Mouse (Mus musculus) kidney, adult 11 months (tissue): ENCODE measurements around the gene Prdm16.

ENCODE experiments used
- DNase-seq: peaks from one replicate; pipeline ENCODE4 v3.0.0; 2022

Prdm16 gene

GRCm38 (mm10) chr4:154371542-154372247 is 265.0 kb downstream of the Prdm16 start:
- DNase-seq: no peak

DNA sequence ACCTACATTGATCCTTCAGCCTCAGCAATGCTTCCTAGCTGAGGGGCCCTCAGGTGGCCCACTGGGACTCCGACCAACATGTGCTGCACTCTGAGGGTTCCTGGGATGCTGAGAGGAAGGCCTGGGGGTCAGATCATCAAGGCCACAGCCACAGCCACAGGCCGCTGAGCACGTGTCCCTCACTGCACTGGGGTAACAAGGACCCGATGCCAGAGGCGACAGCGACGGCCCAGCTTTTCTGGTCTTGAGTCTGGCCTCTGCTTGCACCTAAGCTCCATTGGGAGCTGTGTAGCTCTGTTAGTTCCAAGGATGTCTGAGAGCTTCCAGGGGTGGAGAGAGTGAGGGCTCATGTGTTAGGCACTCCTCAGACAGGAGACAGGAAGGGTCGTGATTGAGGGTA is 265.8 kb downstream of the Prdm16 start:
- DNase-seq: no peak

GRCm38 (mm10) chr4:154369089-154369488 is 267.6 kb downstream of the Prdm16 start:
- DNase-seq: no peak

DNA sequence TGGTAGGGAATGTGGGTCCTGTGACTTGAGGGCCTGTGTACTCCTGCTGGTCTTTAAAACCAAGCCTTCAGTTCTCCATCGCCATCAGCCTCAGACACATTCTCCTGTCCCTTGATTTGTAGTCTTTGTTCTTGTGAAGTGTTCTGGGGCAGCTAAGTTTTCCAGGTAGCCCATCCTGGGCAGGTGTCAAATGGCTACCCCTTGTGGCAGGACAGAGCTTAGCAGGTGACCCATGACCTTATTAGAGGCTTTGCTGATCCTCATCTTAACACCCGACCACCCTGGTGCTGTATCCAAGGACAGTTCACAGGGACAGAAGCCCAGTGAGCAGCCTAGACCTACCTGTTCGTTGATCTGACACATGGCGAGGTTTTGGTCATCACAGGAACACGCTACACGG is 269.8 kb downstream of the Prdm16 start:
- DNase-seq: no peak

DNA sequence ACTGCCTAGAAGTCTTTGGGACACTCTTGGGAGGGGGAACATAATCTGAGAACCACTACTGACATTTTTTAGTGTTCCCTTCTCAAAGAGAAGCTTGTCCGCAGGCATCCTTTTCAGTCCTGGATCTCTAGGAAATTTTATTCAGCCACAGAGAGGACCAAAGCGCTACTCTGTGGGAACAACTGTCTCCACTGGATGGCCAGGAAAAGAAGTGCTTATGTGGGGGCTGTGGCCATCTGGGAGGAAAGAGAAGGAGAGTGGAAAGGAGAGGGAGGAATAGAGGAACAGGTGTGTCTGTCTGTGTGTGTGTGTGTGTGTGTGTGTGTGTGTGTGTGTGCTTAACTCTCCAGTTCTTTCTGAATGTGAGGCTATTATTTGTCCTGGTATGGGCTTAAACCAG is 271.9 kb downstream of the Prdm16 start:
- no peak for DNase-seq

DNA sequence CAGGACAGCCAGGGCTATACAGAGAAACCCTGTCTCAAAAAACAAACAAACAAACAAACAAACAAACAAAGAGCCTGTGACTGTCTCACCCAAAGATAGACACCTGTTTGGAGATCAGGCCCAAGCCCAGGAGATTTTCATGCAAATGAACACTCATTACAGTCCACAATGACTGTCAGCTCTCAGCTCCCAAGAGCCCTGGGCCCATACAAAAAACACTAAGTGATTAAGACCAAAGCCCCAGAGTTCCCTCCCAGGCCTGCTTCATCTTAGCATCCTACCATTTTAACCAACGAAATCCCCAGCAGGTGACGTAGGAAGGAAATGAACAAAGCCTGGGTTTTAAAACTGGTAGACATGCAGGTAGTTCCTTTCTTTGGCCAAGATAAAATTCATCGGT is 275.8 kb downstream of the Prdm16 start:
- DNase-seq: no peak

DNA sequence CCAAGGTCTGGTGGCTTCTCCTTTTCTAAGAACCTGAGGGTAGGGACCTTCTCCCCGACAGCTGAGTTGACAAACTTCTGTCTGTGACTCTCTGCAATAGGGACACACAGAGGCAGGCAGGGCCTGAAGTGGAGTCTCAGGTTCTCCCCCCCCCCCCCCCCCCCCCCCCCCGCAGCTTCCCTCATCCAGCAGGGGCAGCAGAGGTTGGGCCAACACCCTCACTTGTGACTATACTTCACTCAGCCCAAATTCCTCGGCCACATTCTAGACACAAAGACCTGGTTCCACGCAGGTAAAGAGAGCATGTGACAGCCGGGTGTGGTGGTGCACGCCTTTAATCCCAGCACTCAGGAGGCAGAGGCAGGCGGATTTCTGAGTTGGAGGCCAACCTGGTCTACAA is 276.2 kb downstream of the Prdm16 start:
- DNase-seq: no peak

GRCm38 (mm10) chr4:154359762-154360300 is 276.8 kb downstream of the Prdm16 start:
- no peak for DNase-seq

- no peak for DNase-seq
Observed at GRCm38 (mm10) chr4:154358816-154359215, 277.9 kb downstream of the Prdm16 start.

DNA sequence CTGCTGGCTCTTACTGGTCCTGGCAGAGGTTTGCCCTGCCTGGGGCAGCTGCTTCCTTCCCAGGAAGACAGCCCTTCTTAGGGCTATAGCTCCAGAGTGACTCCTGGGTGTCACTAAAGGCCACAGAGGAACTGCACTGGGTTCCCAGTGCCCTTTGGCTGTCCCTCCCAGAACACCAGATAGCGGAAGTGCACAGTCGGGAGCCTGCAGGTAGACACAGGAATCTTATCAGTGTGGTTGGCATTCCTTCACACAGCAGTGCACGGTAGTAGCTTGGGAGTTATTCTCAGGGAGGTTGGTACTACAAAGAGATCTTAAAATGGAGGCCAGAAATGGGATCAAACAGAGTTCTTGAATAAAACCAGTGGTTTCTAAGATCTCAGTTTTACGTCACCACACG is 278.3 kb downstream of the Prdm16 start:
- no peak for DNase-seq

DNA sequence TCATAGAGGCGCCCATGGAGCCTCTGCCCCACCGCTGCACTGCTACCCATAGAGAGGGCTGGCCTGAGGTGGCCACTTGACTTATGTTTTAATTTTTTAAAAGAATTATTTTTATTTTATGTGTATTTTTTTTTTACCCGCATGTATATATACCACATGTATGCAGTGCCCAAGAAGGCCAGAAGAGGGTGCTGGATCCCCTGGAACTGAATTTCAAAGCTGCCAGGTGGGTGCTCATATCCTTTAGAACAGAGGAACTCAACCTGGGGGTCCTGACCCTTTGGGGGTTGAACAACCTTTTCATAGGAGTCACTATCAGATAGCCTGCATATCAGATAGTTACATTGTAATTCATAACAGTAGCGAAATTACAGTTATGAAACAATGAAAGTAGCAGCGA is 281.3 kb downstream of the Prdm16 start:
- DNase-seq: no peak

GRCm38 (mm10) chr4:154352246-154352645 is 284.4 kb downstream of the Prdm16 start:
- DNase-seq: no peak

- DNase-seq: no peak
Observed at GRCm38 (mm10) chr4:154348197-154348786, 288.4 kb downstream of the Prdm16 start.

DNA sequence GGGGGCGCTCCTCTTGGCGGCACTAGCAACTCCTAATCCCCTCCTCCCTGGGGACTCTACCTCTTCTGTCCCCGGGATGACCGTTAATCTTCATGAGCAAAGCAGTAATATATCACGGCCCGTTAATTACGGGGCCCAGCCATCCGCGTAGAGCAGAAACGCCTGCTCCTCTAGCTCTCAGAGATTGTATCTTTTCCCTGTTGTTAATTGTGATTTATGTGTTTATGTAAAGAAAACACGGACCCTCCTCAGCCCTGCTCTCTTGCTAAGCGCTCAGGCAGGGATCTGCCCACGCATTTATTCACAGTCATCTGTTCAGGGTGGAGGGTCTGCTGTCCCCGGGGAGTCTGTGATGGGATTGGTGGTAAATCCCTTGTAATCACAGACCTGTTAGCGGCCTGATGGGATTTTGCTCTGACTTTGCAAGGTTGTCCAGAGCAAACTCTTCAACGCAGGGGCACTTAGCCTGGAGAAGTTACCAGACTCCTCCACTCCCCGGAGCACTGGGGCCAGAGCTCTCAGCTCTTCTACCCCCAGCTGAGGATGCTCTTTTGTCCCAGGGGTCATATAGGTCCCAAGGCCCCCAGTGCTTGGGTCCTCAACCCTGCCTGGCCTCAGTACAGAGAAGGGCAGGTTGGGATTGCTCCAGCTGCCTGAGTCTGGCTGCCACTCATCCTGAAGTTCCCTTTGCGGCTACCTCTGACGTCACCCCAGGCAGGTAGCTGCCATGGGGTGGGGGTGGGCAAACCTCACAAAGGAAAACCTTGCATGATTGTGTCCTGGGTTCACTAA is 289.7 kb downstream of the Prdm16 start:
- no peak for DNase-seq

- DNase-seq: peak; percentile 45
Observed at GRCm38 (mm10) chr4:154336650-154337049, 300.0 kb downstream of the Prdm16 start.

DNA sequence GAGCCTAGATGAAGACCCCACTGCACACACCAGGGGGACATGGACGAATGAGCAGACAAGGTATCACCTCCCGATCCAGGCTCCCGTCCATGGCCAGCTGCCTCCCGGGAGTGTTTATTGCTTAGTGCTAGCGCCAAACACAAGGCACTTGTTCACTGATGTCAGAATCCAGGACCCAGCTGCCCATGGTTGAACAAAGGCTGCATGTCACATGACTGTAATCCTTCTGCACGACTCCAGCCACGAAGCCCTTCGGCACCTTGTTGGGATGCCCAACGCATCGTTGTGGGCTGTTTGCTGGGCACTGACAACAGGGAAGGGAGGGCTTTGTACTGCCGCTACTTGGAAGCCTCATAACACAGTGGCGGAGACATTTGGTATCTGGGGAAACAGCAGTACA is 300.9 kb downstream of the Prdm16 start, which contains the start of gene B230104I21Rik:
TSS of gene B230104I21Rik (plus strand) at position 367 of the 400 bp plus-strand sequence.
- DNase-seq: no peak

DNA sequence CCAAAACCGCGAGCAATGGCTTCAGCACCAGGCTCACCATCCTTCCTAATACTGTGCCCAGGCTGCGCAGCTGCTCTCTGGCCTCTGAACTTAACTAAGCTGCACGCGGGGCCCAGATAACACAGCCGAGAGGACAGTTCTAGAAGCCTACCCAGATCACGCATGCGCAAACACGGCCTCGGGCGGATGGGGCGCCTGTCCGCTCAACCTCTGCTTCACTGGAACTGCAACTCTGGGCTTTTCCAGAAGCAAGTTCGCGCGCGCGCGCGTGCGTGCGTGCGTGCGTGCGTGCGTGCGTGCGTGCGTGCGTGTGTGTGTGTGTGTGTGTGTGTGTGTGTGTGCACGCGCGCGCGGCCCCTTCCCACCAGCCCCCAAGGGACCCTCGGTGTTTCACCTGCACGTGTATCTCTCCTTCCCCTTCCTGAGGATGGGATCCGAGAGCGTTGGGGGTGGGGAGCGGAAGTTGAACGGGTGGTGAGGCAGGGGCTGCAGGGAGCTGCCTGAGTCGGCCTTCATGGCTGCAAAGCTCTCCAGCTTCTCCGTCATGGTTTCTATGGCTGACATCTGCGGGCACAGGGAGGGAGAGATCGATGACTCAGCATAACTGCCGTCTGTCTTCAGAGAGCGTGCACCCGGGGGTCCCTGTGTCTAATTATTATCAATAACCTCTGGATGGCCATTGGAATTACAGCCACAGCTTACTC is 301.8 kb downstream of the Prdm16 start:
- no peak for DNase-seq

DNA sequence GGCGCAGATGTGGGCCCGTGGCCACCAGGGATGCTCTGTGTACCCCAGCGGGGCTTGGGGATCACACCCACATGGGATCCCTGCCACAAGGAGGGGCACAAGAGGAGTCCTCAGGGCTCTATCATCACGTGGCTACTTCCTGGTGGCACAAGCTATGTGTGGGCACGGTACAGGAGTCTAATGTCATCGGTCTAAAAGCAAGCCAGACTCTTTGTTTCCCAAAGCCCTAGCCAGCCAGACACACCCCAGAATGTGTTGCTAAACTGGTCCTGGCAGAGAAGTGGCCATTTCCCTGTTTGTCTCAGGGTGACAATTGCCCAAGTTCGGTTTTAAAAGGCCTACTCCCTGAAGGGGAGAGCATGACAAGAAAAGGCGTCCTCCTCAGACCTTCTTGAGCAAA is 303.4 kb downstream of the Prdm16 start:
- no peak for DNase-seq

DNA sequence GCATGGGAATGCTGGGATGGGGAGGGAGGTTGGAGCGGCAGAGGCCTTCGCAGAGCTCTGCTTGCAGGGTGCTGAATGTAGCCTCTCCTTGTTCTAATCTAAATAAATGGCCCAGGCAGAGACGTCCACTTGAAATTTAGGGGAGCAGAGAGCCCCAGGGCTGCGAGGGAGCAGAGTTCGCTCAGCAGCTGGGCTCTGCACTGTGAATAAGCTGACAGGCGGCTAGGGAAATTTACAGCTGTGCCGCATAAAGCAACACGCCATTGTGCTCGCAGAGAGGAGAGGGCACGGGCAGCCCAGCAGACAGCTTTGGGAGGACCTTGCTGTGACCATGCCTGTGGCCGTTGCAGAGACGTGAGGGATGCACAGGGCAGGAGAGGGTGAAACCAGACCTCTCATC is 305.4 kb downstream of the Prdm16 start:
- no peak for DNase-seq

DNA sequence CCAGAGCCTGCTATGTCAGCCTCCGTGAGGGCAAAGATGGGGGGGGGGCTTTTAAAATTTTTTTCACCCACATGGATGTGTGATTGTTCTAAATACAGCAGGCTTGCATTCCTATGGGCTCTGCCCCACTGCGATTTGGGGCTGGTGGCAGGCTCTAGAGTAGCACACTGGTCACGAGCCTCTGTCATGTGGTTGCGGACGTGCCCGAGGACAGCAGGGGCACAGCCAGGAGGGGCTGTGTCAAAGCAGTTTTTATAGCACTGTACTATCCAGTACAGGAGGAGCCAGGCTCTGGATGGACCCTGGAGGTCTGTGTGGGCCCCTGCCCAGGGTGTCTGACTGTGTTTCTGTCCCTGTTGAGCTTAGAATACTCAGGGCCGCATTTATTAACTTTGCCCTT is 306.7 kb downstream of the Prdm16 start:
- DNase-seq: peak; percentile 37

DNA sequence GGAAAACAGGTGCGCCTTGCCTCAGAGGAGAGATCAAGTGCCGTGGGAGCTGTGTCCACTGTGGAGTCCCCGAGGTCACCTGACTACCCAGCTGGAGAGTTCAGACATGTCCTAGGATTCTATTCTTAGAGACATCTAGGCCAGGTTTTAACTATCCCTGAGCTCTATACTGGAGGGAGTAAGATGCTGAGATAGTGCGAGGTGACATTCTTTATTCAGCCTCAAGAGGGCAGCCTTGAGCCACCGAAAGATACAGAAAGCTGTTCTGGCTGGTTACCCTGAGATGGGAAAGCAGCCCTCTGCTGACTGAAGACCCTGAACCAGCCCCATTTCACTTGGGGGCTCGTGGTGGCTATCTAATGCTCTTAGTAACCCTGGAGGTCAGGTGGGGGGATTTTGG is 307.8 kb downstream of the Prdm16 start:
- peak; percentile 59 for DNase-seq

DNA sequence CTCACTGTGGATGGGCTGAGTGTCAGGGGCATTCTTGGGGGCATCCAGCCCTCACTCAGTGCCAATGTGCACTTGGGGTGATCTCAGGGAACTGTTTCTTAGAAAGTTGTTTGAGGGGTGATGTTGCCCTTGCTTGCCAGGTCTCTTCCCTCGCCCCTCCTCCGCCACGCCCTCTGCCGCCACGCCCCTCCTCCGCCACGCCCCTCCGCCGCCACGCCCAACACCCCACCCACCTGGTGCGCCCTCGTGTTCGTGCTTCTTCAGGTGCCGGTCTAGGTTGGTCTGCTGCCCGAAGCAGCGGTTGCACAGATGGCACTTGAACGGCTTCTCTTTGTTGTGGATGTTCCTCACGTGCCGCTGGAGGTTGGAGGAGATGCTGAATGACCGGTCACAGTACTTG is 308.2 kb downstream of the Prdm16 start:
- DNase-seq: no peak

GRCm38 (mm10) chr4:154325410-154325809 is 311.3 kb downstream of the Prdm16 start:
- DNase-seq: no peak
